10 mouse cellular contexts compared by ENCODE assay signal in genomic region chr7:99154648-99155151, GRCm38 (mm10). TPM values are rescaled to one million over a fixed set of nuclear protein-coding genes. Genes with fewer than 3 reads are reported as not detected.
DNase-seq lines count a peak whose midpoint lies in the region; ATAC-seq lines count a peak whose summit lies in the region.
"Had no signal": no experiment of that assay in that cellular context is flagged by ENCODE, and none has a peak within 500 bp of the region (broad histone marks: within the 10 kb centered on the region; RNA-seq: fewer than 3 reads in every experiment).

No protein-coding gene starts in this region.

- H3K4me3 ChIP-seq in lung, embryonic 15.5 days: no peak overlapping the region
- no peak overlapping the region for H3K4me3 ChIP-seq in embryonic facial prominence, embryonic 12.5 days
- H3K4me3 ChIP-seq in neural tube, embryonic 13.5 days: no peak overlapping the region

- no peak overlapping the region for H3K9ac ChIP-seq in lung, embryonic 15.5 days
- no peak overlapping the region for H3K9ac ChIP-seq in embryonic facial prominence, embryonic 12.5 days
- H3K9ac ChIP-seq in neural tube, embryonic 13.5 days: no peak overlapping the region

- H3K36me3 ChIP-seq in lung, embryonic 15.5 days: no peaks in the 10 kb centered on the region
- no peaks in the 10 kb centered on the region for H3K36me3 ChIP-seq in embryonic facial prominence, embryonic 12.5 days
- H3K36me3 ChIP-seq in neural tube, embryonic 13.5 days: no peaks in the 10 kb centered on the region
- H3K36me3 ChIP-seq: heart, embryonic 15.5 days had no signal

- H3K4me2 ChIP-seq in lung, embryonic 15.5 days: no peak overlapping the region
- no peak overlapping the region for H3K4me2 ChIP-seq in embryonic facial prominence, embryonic 12.5 days (replicated peaks)
- H3K4me2 ChIP-seq in neural tube, embryonic 13.5 days: no peak overlapping the region

- no peak overlapping the region for H3K27ac ChIP-seq in lung, embryonic 15.5 days
- no peak overlapping the region for H3K27ac ChIP-seq in embryonic facial prominence, embryonic 12.5 days
- H3K27ac ChIP-seq in neural tube, embryonic 13.5 days (replicated peaks): no peak overlapping the region

- DNase-seq in lung, postnatal 36 days: no peak
- peak; percentile 54 to 78 for DNase-seq in kidney, postnatal 4 days
- DNase-seq in thymus, postnatal 14 days: no peak
- DNase-seq in cerebellum, postnatal 10 days: no peak
- no peak for DNase-seq in heart, postnatal 10 days
- DNase-seq: cerebellum, postnatal 36 days had no signal

- WGBS in lung, embryonic 15.5 days: 44% methylated on average over 8 of the region's 8 CpGs
- 51% methylated on average over 8 of the region's 8 CpGs for WGBS in embryonic facial prominence, embryonic 12.5 days
- 55% methylated on average over 8 of the region's 8 CpGs for WGBS in neural tube, embryonic 13.5 days

- peak; percentile 50 for ATAC-seq in lung, embryonic 15.5 days (ENCODE audit: borderline replicate concordance, extremely low read depth, low FRiP score, low TSS enrichment)
- peak; percentile 35; the same call in 1 of the 2 replicates for ATAC-seq in embryonic facial prominence, embryonic 12.5 days (ENCODE audit: insufficient number of reproducible peaks, insufficient read depth, low FRiP score, low TSS enrichment)
- ATAC-seq in neural tube, embryonic 13.5 days (ENCODE audit: low read depth): peak; percentile 19; the same call in 1 of the 2 replicates

- H3K27me3 ChIP-seq in lung, embryonic 15.5 days: no peaks in the 10 kb centered on the region
- no peaks in the 10 kb centered on the region for H3K27me3 ChIP-seq in embryonic facial prominence, embryonic 12.5 days
- H3K27me3 ChIP-seq in neural tube, embryonic 13.5 days: no peaks in the 10 kb centered on the region
- H3K27me3 ChIP-seq: heart, embryonic 15.5 days had no signal

- peaks cover 16% of the 10 kb centered on the region for H3K4me1 ChIP-seq in lung, embryonic 15.5 days
- peaks cover 11% of the 10 kb centered on the region for H3K4me1 ChIP-seq in embryonic facial prominence, embryonic 12.5 days
- H3K4me1 ChIP-seq in neural tube, embryonic 13.5 days (replicated peaks): peaks cover 10% of the 10 kb centered on the region

- intact Hi-C loops in heart, postnatal 10 days (cut with DNase I): loop anchor here (5.0 kb wide), 1 partner anchor 412 kb away; no protein-coding TSS in a partner anchor

- no peaks in the 10 kb centered on the region for H3K9me3 ChIP-seq in lung, embryonic 15.5 days
- H3K9me3 ChIP-seq in embryonic facial prominence, embryonic 12.5 days: no peaks in the 10 kb centered on the region
- no peaks in the 10 kb centered on the region for H3K9me3 ChIP-seq in neural tube, embryonic 13.5 days
- H3K9me3 ChIP-seq: heart, embryonic 15.5 days had no signal

RNA-seq across cellular contexts. Expression of gene Uvrag, which starts 13.8 kb away (rescaled TPM):
- 21.8 and 23.7 TPM in 2 replicates for polyA plus RNA-seq in lung, embryonic 15.5 days (2015; fragmentation: Nextera tagmentation; extraction: Ambion mirVana)
- polyA plus RNA-seq in embryonic facial prominence, embryonic 12.5 days (2016; fragmentation: Nextera tagmentation; extraction: Ambion mirVana): 17.6 and 20.2 TPM in 2 replicates
- polyA plus RNA-seq in neural tube, embryonic 13.5 days (2015; fragmentation: Nextera tagmentation; extraction: Ambion mirVana): 15.8 and 16.6 TPM in 2 replicates
- total RNA-seq in heart, postnatal 10 days (2021): 10 to 100 TPM; 34.6 to 35.0 TPM

RNA-seq across cellular contexts. Expression of gene Dgat2, which starts 27.8 kb away (rescaled TPM):
- 32.7 and 34.7 TPM in 2 replicates for polyA plus RNA-seq in lung, embryonic 15.5 days (2015; fragmentation: Nextera tagmentation; extraction: Ambion mirVana)
- polyA plus RNA-seq in embryonic facial prominence, embryonic 12.5 days (2016; fragmentation: Nextera tagmentation; extraction: Ambion mirVana): 14.4 and 14.7 TPM in 2 replicates
- polyA plus RNA-seq in neural tube, embryonic 13.5 days (2015; fragmentation: Nextera tagmentation; extraction: Ambion mirVana): 14.2 and 15.7 TPM in 2 replicates
- total RNA-seq in heart, postnatal 10 days (2021): 100 to 1,000 TPM; 154 to 202 TPM

Comparison
In these comparisons a context has a peak if more than half of its experiments do, and no peak if none do; other contexts are left out.
1. DNase-seq: peak in kidney, postnatal 4 days (2 of 2); none in lung, postnatal 36 days (single experiment), thymus, postnatal 14 days (single experiment), cerebellum, postnatal 10 days (0 of 2) and heart, postnatal 10 days (0 of 2).
2. Peak in every context shown above with its lines, with median percentiles within 50 percentile points of each other: ATAC-seq.